Mouse (Mus musculus) kidney, embryonic 15.5 days (tissue): ENCODE results near the gene Arvcf. TPM values are rescaled to one million over a fixed set of nuclear protein-coding genes. Genes with fewer than 3 reads are reported as not detected.
A peak's percentile ranks its signal among the peaks of the same experiment; 100 is the strongest.

Experiments used
- ATAC-seq: fragments of 200-750 bp; cut with Nextera tagmentation; replicated peaks from 2 replicates; pipeline ENCODE4 v1.8.0; 2017; ENCODE audit warnings: moderate TSS enrichment; ENCODE audit not compliant: low FRiP score
- H3K27ac ChIP-seq: fragments of 300-500 bp; sonication (generic); 2 replicates; pipeline ENCODE4 v1.5.1; 2015; ENCODE audit warnings: mild to moderate bottlenecking, inconsistent platforms
- H3K27me3 ChIP-seq: fragments of 300-500 bp; sonication (generic); 2 replicates; pipeline ENCODE4 v1.6.1; 2015; ENCODE audit warnings: inconsistent platforms
- H3K36me3 ChIP-seq: fragments of 300-500 bp; sonication (generic); 2 replicates; pipeline ENCODE4 v1.6.1; 2015; ENCODE audit warnings: inconsistent platforms
- H3K4me1 ChIP-seq: fragments of 300-500 bp; sonication (generic); 2 replicates; pipeline ENCODE4 v1.6.1; 2015; ENCODE audit warnings: inconsistent platforms
- H3K4me2 ChIP-seq: fragments of 300-500 bp; sonication (generic); 2 replicates; pipeline ENCODE4 v1.6.1; 2015; ENCODE audit warnings: moderate library complexity, mild to moderate bottlenecking, inconsistent platforms
- H3K4me3 ChIP-seq: fragments of 300-500 bp; sonication (generic); replicated peaks from 2 replicates; pipeline ENCODE4 v1.5.1; 2015; ENCODE audit warnings: mild to moderate bottlenecking, inconsistent platforms
- H3K9ac ChIP-seq: fragments of 300-500 bp; sonication (generic); 2 replicates; pipeline ENCODE4 v1.6.1; 2015; ENCODE audit warnings: mild to moderate bottlenecking, inconsistent platforms
- H3K9me3 ChIP-seq: fragments of 300-500 bp; sonication (generic); replicated peaks from 2 replicates; pipeline ENCODE4 v1.6.1; 2016; ENCODE audit warnings: inconsistent platforms
- WGBS: fragments of 180-500 bp; shearing (Covaris S2); methylation state at CpG from one replicate; pipeline ENCODE4 v1.1.7; 2015; ENCODE audit warnings: mixed read lengths; 5-methylcytosine and 5-hydroxymethylcytosine counted together
- polyA plus RNA-seq: library from polyadenylated mRNA; unstranded; fragments of >200 nt; fragmentation: Nextera tagmentation; extraction: Ambion mirVana; gene quantifications from 2 replicates; pipeline ENCODE4 v1.2.1, GENCODE M21; 2015

Arvcf gene
- polyA plus RNA-seq, 1 experiment from 2014 or later: 27.1 TPM

GRCm38 (mm10) chr16:18391728-18392127 lies 43.7 kb downstream of the Arvcf start:
- H3K36me3 ChIP-seq: peaks cover 1% of the 10 kb centered on the region
- no peaks in the 10 kb centered on the region for H3K9me3 ChIP-seq
- 0 out of 2 replicates have a peak overlapping the region, but pooled peaks have one; percentile 94 for H3K4me2 ChIP-seq
- 93% methylated on average over 3 of the region's 3 CpGs for WGBS
- no peak overlapping the region for H3K4me3 ChIP-seq
- H3K9ac ChIP-seq: no peak overlapping the region
- H3K4me1 ChIP-seq: peaks cover 77% of the 10 kb centered on the region
- ATAC-seq: no peak
- no peak overlapping the region for H3K27ac ChIP-seq
- H3K27me3 ChIP-seq: no peaks in the 10 kb centered on the region

- WGBS: under 1% methylated on average over 63 of the region's 63 CpGs
- peak; percentile 85 for ATAC-seq
- H3K4me1 ChIP-seq: peaks cover 67% of the 10 kb centered on the region
Measured at GRCm38 (mm10) chr16:18392469-18393426, 44.8 kb downstream of the Arvcf start.

GRCm38 (mm10) chr16:18393595-18393994 lies 45.6 kb downstream of the Arvcf start:
- Histone ChIP-seq H3K27ac (0 out of 2 replicates have a peak overlapping the region, but pooled peaks have one; percentile 75), H3K9me3 (no peaks in the 10 kb centered on the region), H3K4me3 (peak overlapping the region; percentile 65), H3K4me1 (peaks cover 59% of the 10 kb centered on the region), H3K27me3 (no peaks in the 10 kb centered on the region), H3K4me2 (peak overlapping the region; percentile 94), H3K9ac (no peak overlapping the region), H3K36me3 (peaks cover 20% of the 10 kb centered on the region)
- no peak for ATAC-seq
- 53% methylated on average over 5 of the region's 5 CpGs for WGBS

More at GRCm38 (mm10) chr16:18392469-18393426, 44.8 kb downstream of the Arvcf start:
- peak overlapping the region; percentile 70 for H3K9ac ChIP-seq
- peak overlapping the region; percentile 75 for H3K27ac ChIP-seq
- H3K27me3 ChIP-seq: no peaks in the 10 kb centered on the region
- peak overlapping the region; percentile 94 for H3K4me2 ChIP-seq
- H3K4me3 ChIP-seq: peak overlapping the region; percentile 65
- H3K9me3 ChIP-seq: no peaks in the 10 kb centered on the region
- peaks cover 11% of the 10 kb centered on the region for H3K36me3 ChIP-seq

DNA sequence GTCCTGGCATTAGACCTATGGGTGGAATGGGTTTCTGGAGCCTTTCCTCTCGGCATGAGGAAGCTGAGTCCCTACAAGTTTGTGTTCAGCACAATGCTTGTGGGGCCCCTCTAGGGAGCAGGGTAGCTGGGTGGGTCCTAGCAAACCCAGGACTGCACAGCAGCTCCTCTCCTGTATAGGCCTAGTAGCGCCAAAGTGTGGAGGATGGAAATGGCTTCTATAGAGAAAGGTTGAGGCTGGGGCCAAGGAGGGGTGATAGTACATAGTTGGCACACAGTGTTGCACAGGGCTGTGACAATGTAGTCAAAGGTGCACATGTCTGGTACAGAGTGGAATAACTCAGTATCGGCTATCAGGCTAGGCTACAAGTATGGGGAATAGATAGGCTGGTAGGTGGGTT lies 46.1 kb downstream of the Arvcf start:
- no peaks in the 10 kb centered on the region for H3K9me3 ChIP-seq
- no peak for ATAC-seq
- H3K9ac ChIP-seq: no peak overlapping the region
- H3K4me1 ChIP-seq: peaks cover 54% of the 10 kb centered on the region
- H3K27me3 ChIP-seq: no peaks in the 10 kb centered on the region
- H3K4me3 ChIP-seq: peak overlapping the region; percentile 65
- H3K4me2 ChIP-seq: peak overlapping the region; percentile 94; the same call in 1 of the 2 replicates
- H3K36me3 ChIP-seq: peaks cover 24% of the 10 kb centered on the region
- H3K27ac ChIP-seq: no peak overlapping the region
- 79% methylated on average over 3 of the region's 3 CpGs for WGBS

GRCm38 (mm10) chr16:18394777-18395619 lies 47.0 kb downstream of the Arvcf start:
- no peak for ATAC-seq
- Histone ChIP-seq H3K9ac (no peak overlapping the region), H3K4me1 (peaks cover 46% of the 10 kb centered on the region), H3K36me3 (peaks cover 34% of the 10 kb centered on the region), H3K9me3 (no peaks in the 10 kb centered on the region), H3K4me3 (no peak overlapping the region), H3K4me2 (0 out of 2 replicates have a peak overlapping the region, but pooled peaks have one; percentile 1), H3K27me3 (no peaks in the 10 kb centered on the region), H3K27ac (peak overlapping the region; percentile 37)
- WGBS: 31% methylated on average over 11 of the region's 11 CpGs

DNA sequence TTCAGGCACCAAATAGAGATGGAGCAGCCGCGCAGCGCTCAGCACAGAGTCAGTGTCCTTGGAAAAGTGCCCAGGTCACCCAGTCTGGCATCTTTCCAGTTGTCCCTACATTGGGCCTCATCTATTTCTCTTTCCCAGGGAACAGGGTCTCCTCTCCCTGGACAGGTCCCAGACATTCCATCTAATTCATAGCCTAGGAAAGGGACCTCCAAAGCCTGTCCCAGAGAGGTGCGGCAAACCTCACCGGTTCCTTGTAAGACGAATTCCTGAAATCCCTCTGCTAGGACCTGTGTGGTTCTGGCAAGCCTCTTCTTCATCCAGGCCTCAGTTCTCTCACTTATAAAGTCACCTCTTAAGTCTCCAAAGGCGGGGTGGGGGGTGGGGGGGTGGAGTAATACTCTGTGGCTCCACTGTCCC lies 47.6 kb downstream of the Arvcf start:
- H3K36me3 ChIP-seq: peaks cover 38% of the 10 kb centered on the region
- WGBS: 51% methylated on average over 6 of the region's 7 CpGs
- H3K9ac ChIP-seq: no peak overlapping the region
- H3K4me3 ChIP-seq: no peak overlapping the region
- H3K4me1 ChIP-seq: peaks cover 50% of the 10 kb centered on the region
- ATAC-seq: no peak
- H3K9me3 ChIP-seq: no peaks in the 10 kb centered on the region
- no peak overlapping the region for H3K4me2 ChIP-seq
- peak overlapping the region; percentile 49 for H3K27ac ChIP-seq
- H3K27me3 ChIP-seq: no peaks in the 10 kb centered on the region

DNA sequence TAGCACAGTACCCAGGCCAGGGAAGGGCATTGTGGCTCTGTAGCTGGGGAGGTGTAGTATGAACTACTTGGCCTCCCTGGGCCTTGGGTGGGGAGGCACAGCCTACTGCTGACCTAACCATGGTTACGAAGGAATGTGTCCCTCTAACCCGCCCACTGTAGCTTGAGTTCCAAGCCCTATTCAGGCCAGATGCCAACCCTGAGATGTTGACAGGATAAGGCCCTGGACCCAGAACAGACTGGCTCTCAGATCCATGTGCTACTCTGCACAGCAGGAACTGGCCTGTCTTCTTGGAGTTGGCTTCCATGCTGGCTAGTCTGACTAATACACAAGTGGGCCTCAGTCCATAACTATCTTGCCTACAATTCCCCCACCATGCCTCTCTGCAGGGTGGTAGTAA lies 48.2 kb downstream of the Arvcf start:
- Histone ChIP-seq H3K4me3 (no peak overlapping the region), H3K9me3 (no peaks in the 10 kb centered on the region), H3K27me3 (no peaks in the 10 kb centered on the region), H3K27ac (peak overlapping the region; percentile 51), H3K36me3 (peaks cover 38% of the 10 kb centered on the region), H3K4me2 (0 out of 2 replicates have a peak overlapping the region, but pooled peaks have one; percentile 1), H3K9ac (no peak overlapping the region), H3K4me1 (peaks cover 55% of the 10 kb centered on the region)
- no peak for ATAC-seq
- WGBS: 66% methylated on average over 2 of the region's 2 CpGs

GRCm38 (mm10) chr16:18396791-18397621 lies 49.0 kb downstream of the Arvcf start:
- H3K4me1 ChIP-seq: peaks cover 53% of the 10 kb centered on the region
- H3K27ac ChIP-seq: peak overlapping the region; percentile 51; the same call in 1 of the 2 replicates
- no peaks in the 10 kb centered on the region for H3K9me3 ChIP-seq
- H3K4me3 ChIP-seq: no peak overlapping the region
- 96% methylated on average over 27 of the region's 27 CpGs for WGBS
- H3K36me3 ChIP-seq: peaks cover 44% of the 10 kb centered on the region
- ATAC-seq: no peak
- H3K4me2 ChIP-seq: no peak overlapping the region
- no peaks in the 10 kb centered on the region for H3K27me3 ChIP-seq
- H3K9ac ChIP-seq: no peak overlapping the region

DNA sequence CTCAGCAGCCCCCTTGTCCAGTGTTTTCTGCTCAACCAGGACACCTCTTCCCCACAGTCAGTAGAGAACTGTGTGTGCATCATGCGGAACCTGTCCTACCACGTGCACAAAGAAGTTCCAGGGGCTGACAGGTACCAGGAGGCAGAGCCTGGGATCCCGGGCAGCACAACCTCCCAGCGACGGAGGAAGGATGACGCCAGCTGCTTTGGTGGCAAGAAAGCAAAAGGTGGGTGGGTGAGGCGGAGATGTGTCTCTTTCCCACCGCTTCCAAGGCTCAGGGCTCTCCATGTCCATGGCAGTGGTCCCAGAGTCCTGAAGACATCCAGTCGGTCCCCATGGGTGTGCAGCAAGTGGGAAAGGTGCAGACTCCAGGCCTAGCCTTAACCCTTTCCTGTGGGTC lies 52.0 kb downstream of the Arvcf start:
- Histone ChIP-seq H3K9me3 (no peaks in the 10 kb centered on the region), H3K36me3 (peaks cover 73% of the 10 kb centered on the region), H3K27ac (no peak overlapping the region), H3K4me1 (peaks cover 26% of the 10 kb centered on the region), H3K27me3 (no peaks in the 10 kb centered on the region), H3K4me3 (no peak overlapping the region), H3K4me2 (no peak overlapping the region), H3K9ac (no peak overlapping the region)
- 73% methylated on average over 9 of the region's 9 CpGs for WGBS
- ATAC-seq: no peak

DNA sequence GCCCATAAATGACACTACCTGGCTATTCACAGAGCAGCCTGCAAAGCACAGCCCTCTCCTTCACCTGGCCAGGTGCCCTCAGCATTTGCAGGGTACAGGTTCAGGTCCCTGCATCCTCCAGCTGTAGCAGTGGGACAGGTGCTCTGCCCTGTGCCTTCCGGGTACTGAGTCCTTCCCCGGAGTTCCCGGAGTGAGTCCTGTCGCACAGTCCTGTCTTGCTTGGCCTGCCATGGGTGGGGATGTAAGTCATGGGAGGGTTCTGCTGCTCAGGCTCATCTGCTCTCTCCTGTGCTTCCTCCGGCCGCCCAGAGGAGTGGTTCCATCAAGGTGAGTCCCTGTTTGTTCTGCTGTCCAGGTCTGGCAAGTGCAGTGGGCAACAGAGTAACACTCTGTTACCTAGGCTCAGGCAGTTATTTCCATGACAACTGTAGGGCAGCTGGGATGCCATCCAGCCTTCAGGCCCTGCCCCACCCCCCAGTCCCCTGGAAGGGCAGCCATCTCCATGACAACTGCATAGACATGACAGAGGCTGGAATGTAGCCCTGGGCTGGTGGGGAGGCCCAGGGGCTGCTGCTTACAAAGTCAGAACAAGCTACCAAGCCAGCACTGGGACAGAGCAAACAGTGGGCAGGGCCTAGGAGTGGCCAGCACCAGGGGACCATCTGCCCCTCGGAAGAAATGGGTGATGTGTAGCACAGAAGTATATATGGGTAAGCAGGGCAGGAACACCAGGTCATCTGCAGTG lies 52.7 kb downstream of the Arvcf start:
- Histone ChIP-seq H3K27me3 (no peaks in the 10 kb centered on the region), H3K27ac (no peak overlapping the region), H3K4me3 (no peak overlapping the region), H3K4me1 (peaks cover 21% of the 10 kb centered on the region), H3K9ac (no peak overlapping the region), H3K4me2 (no peak overlapping the region), H3K36me3 (peaks cover 78% of the 10 kb centered on the region), H3K9me3 (no peaks in the 10 kb centered on the region)
- peak; percentile 27 for ATAC-seq
- 53% methylated on average over 7 of the region's 7 CpGs for WGBS

DNA sequence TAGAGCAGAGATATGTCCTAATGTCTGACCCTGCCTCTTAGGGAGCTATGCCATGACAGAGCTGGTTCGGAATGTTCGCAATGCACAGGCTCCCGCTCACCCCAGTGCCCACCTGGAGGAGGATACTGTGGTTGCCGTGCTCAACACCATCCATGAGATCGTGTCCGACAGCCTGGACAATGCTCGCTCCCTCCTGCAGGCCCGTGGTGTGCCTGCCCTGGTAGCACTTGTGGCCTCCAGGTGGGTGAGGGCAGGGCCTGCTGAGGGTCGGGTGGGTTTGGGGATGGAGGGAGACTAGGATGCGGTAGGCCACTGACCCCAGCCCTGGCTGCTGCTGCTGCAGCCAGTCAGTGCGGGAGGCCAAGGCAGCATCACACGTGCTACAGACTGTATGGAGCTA lies 55.3 kb downstream of the Arvcf start:
- Histone ChIP-seq H3K4me1 (peaks cover 15% of the 10 kb centered on the region), H3K27me3 (no peaks in the 10 kb centered on the region), H3K36me3 (peaks cover 77% of the 10 kb centered on the region), H3K4me3 (no peak overlapping the region), H3K9me3 (no peaks in the 10 kb centered on the region), H3K9ac (no peak overlapping the region), H3K4me2 (no peak overlapping the region), H3K27ac (no peak overlapping the region)
- ATAC-seq: no peak
- WGBS: 90% methylated on average over 12 of the region's 12 CpGs
